Mouse (Mus musculus) stomach, embryonic 16.5 days (tissue): ENCODE measurements at regions not wholly inside any gene's neighbourhood (a gene's known extent, or its start where the extent isn't known, plus 50 kb on each side); places are given as distances from the start of the nearest gene placed in this dataset.
"Not testable (repeated sequence)": the region's sequence is repeated elsewhere in the genome, so short reads cannot be mapped to it uniquely, and the experiment has no call there.

Experiments used
- ATAC-seq: fragments of 200-750 bp; cut with Nextera tagmentation; 2 replicates; pipeline ENCODE4 v1.8.0; 2017; ENCODE audit warnings: moderate number of reproducible peaks, moderate TSS enrichment; ENCODE audit not compliant: insufficient read depth, low FRiP score
- H3K27ac ChIP-seq: fragments of 300-500 bp; sonication (generic); 2 replicates; pipeline ENCODE4 v1.5.1; 2014; ENCODE audit warnings: low read length
- H3K27me3 ChIP-seq: fragments of 300-500 bp; sonication (generic); 2 replicates; pipeline ENCODE4 v1.6.1; 2014; ENCODE audit warnings: low read length, control low read depth, mixed read lengths; ENCODE audit not compliant: control insufficient read depth, insufficient read depth
- H3K36me3 ChIP-seq: fragments of 300-500 bp; sonication (generic); 2 replicates; pipeline ENCODE4 v1.6.1; 2014; ENCODE audit warnings: low read length; ENCODE audit not compliant: control insufficient read depth, insufficient read depth
- H3K4me1 ChIP-seq: fragments of 300-500 bp; sonication (generic); 2 replicates; pipeline ENCODE4 v1.6.1; 2014; ENCODE audit warnings: low read length, control low read depth, mixed read lengths; ENCODE audit not compliant: control insufficient read depth, insufficient read depth
- H3K4me2 ChIP-seq: fragments of 300-500 bp; sonication (generic); 2 replicates; pipeline ENCODE4 v1.6.1; 2014; ENCODE audit warnings: low read depth, low read length, mixed read lengths
- H3K4me3 ChIP-seq: fragments of 300-500 bp; sonication (generic); replicated peaks from 2 replicates; pipeline ENCODE4 v1.5.1; 2014; ENCODE audit warnings: mild to moderate bottlenecking, low read length
- H3K9ac ChIP-seq: fragments of 300-500 bp; sonication (generic); 2 replicates; pipeline ENCODE4 v1.6.1; 2014; ENCODE audit warnings: low read length
- H3K9me3 ChIP-seq: fragments of 300-500 bp; sonication (generic); replicated peaks from 2 replicates; pipeline ENCODE4 v1.6.1; 2016; ENCODE audit warnings: low read length, control low read depth; ENCODE audit not compliant: control insufficient read depth
- WGBS: fragments of 180-500 bp; shearing (Covaris S2); extraction: QIAGEN DNeasy Blood & Tissue Kit; methylation state at CpG from one replicate; pipeline ENCODE4 v1.1.7; 2014; 5-methylcytosine and 5-hydroxymethylcytosine counted together

- ATAC-seq, H3K36me3 ChIP-seq, H3K9ac ChIP-seq, H3K27me3 ChIP-seq, H3K4me2 ChIP-seq, H3K4me1 ChIP-seq, H3K9me3 ChIP-seq, H3K4me3 ChIP-seq, H3K27ac ChIP-seq: not testable (repeated sequence)
- 9% methylated on average over 1 of the region's 1 CpGs for WGBS
These were observed 164.8 kb upstream of the 1700012A03Rik start for GRCm38 (mm10) chr6:31885196-31885595.

GRCm38 (mm10) chr6:31883726-31884125 lies 166.3 kb upstream of the 1700012A03Rik start:
- no peaks in the 10 kb centered on the region for H3K27me3 ChIP-seq
- no peaks in the 10 kb centered on the region for H3K4me1 ChIP-seq
- H3K4me2 ChIP-seq: no peak overlapping the region
- no peak overlapping the region for H3K4me3 ChIP-seq
- 0% methylated on average over 2 of the region's 2 CpGs for WGBS
- ATAC-seq: no peak
- H3K27ac ChIP-seq: no peak overlapping the region
- no peak overlapping the region for H3K9ac ChIP-seq
- no peaks in the 10 kb centered on the region for H3K9me3 ChIP-seq
- no peaks in the 10 kb centered on the region for H3K36me3 ChIP-seq

GRCm38 (mm10) chr6:31874616-31875015 lies 175.4 kb upstream of the 1700012A03Rik start:
- Histone ChIP-seq H3K27ac (no peak overlapping the region), H3K9ac (no peak overlapping the region), H3K4me3 (no peak overlapping the region), H3K27me3 (no peaks in the 10 kb centered on the region), H3K9me3 (no peaks in the 10 kb centered on the region), H3K4me2 (no peak overlapping the region), H3K4me1 (no peaks in the 10 kb centered on the region), H3K36me3 (no peaks in the 10 kb centered on the region)
- ATAC-seq: no peak
- 86% methylated on average over 6 of the region's 6 CpGs for whole genome bisulfite sequencing

- H3K4me3 ChIP-seq: no peak overlapping the region
- no peak for ATAC-seq
- no peaks in the 10 kb centered on the region for H3K4me1 ChIP-seq
- H3K9ac ChIP-seq: no peak overlapping the region
- WGBS: 57% methylated on average over 1 of the region's 1 CpGs
- no peak overlapping the region for H3K27ac ChIP-seq
- H3K27me3 ChIP-seq: no peaks in the 10 kb centered on the region
- no peaks in the 10 kb centered on the region for H3K36me3 ChIP-seq
- H3K9me3 ChIP-seq: no peaks in the 10 kb centered on the region
- no peak overlapping the region for H3K4me2 ChIP-seq
These were observed 176.1 kb upstream of the 1700012A03Rik start for GRCm38 (mm10) chr6:31873911-31874310.

- H3K4me1 ChIP-seq: no peaks in the 10 kb centered on the region
- no peak overlapping the region for H3K27ac ChIP-seq
- H3K4me3 ChIP-seq: no peak overlapping the region
- no peak overlapping the region for H3K4me2 ChIP-seq
- no peaks in the 10 kb centered on the region for H3K27me3 ChIP-seq
- no peaks in the 10 kb centered on the region for H3K36me3 ChIP-seq
- WGBS: 81% methylated on average over 3 of the region's 3 CpGs
- H3K9ac ChIP-seq: no peak overlapping the region
- H3K9me3 ChIP-seq: no peaks in the 10 kb centered on the region
- no peak for ATAC-seq
These were observed 178.3 kb upstream of the 1700012A03Rik start for GRCm38 (mm10) chr6:31871766-31872165.

- no peak overlapping the region for H3K4me3 ChIP-seq
- no peaks in the 10 kb centered on the region for H3K4me1 ChIP-seq
- no peak overlapping the region for H3K27ac ChIP-seq
- no peak overlapping the region for H3K9ac ChIP-seq
- H3K9me3 ChIP-seq: no peaks in the 10 kb centered on the region
- H3K36me3 ChIP-seq: no peaks in the 10 kb centered on the region
- H3K27me3 ChIP-seq: no peaks in the 10 kb centered on the region
- no peak for ATAC-seq
- 40% methylated on average over 7 of the region's 7 CpGs for WGBS
- no peak overlapping the region for H3K4me2 ChIP-seq
These were observed 188.1 kb upstream of the 1700012A03Rik start for GRCm38 (mm10) chr6:31861996-31862395.

- Histone ChIP-seq H3K27ac (no peak overlapping the region), H3K4me3 (no peak overlapping the region), H3K27me3 (no peaks in the 10 kb centered on the region), H3K4me2 (no peak overlapping the region), H3K9ac (no peak overlapping the region), H3K4me1 (no peaks in the 10 kb centered on the region), H3K9me3 (no peaks in the 10 kb centered on the region), H3K36me3 (no peaks in the 10 kb centered on the region)
- WGBS: 80% methylated on average over 3 of the region's 3 CpGs
- ATAC-seq: no peak
These were observed 190.4 kb upstream of the 1700012A03Rik start for GRCm38 (mm10) chr6:31859621-31860020.

GRCm38 (mm10) chr6:31854261-31854660 lies 195.8 kb upstream of the 1700012A03Rik start:
- no peak for ATAC-seq
- Histone ChIP-seq H3K36me3 (no peaks in the 10 kb centered on the region), H3K4me2 (no peak overlapping the region), H3K4me3 (no peak overlapping the region), H3K27me3 (no peaks in the 10 kb centered on the region), H3K9me3 (0 out of 2 replicates have a peak, but pooled peaks cover 4% of the 10 kb centered on the region), H3K9ac (no peak overlapping the region), H3K27ac (no peak overlapping the region), H3K4me1 (no peaks in the 10 kb centered on the region)
- 95% methylated on average over 14 of the region's 16 CpGs for WGBS

- no peaks in the 10 kb centered on the region for H3K4me1 ChIP-seq
- H3K9me3 ChIP-seq: no peaks in the 10 kb centered on the region
- H3K9ac ChIP-seq: no peak overlapping the region
- H3K27ac ChIP-seq: no peak overlapping the region
- ATAC-seq: no peak
- no peak overlapping the region for H3K4me3 ChIP-seq
- H3K36me3 ChIP-seq: no peaks in the 10 kb centered on the region
- H3K27me3 ChIP-seq: no peaks in the 10 kb centered on the region
- 88% methylated on average over 9 of the region's 9 CpGs for WGBS
- no peak overlapping the region for H3K4me2 ChIP-seq
These were observed 203.7 kb upstream of the 1700012A03Rik start for GRCm38 (mm10) chr6:31846319-31846718.

GRCm38 (mm10) chr6:31845671-31846070 lies 204.4 kb upstream of the 1700012A03Rik start:
- H3K27ac ChIP-seq: no peak overlapping the region

More at GRCm38 (mm10) chr6:31845671-31846070, 204.4 kb upstream of the 1700012A03Rik start:
- no peak for ATAC-seq
- H3K4me1 ChIP-seq: no peaks in the 10 kb centered on the region
- no peak overlapping the region for H3K4me3 ChIP-seq
- H3K4me2 ChIP-seq: no peak overlapping the region
- no peaks in the 10 kb centered on the region for H3K36me3 ChIP-seq
- H3K9ac ChIP-seq: no peak overlapping the region
- H3K27me3 ChIP-seq: no peaks in the 10 kb centered on the region
- H3K9me3 ChIP-seq: no peaks in the 10 kb centered on the region
- 81% methylated on average over 5 of the region's 5 CpGs for WGBS
